In genomic region chr12:104908024-104908781, GRCm38 (mm10) we compare ENCODE assay signal across 15 mouse cellular contexts. TPM values are rescaled to one million over a fixed set of nuclear protein-coding genes. Genes with fewer than 3 reads are reported as not detected.
DNase-seq lines count a peak whose midpoint lies in the region; ATAC-seq and TF ChIP-seq lines count a peak whose summit lies in the region.
"Had no signal": no experiment of that assay in that cellular context is flagged by ENCODE, and none has a peak within 500 bp of the region (broad histone marks: within the 10 kb centered on the region; RNA-seq: fewer than 3 reads in every experiment).

No protein-coding gene starts in this region.

- H3K9ac ChIP-seq in forebrain, embryonic 12.5 days = no peak overlapping the region
- H3K9ac ChIP-seq in forebrain, embryonic 15.5 days (replicated peaks) = no peak overlapping the region
- no peak overlapping the region for H3K9ac ChIP-seq in MEL (ENCODE audit: control insufficient read depth, low read depth, low read length, poor library complexity, severe bottlenecking)
- no peak overlapping the region for H3K9ac ChIP-seq in embryonic facial prominence, embryonic 11.5 days (replicated peaks; ENCODE audit: low read length)
- H3K9ac ChIP-seq: liver, embryonic 15.5 days had no signal

- 0 out of 2 replicates have a peak overlapping the region, but pooled peaks have one; percentile 25 for H3K27ac ChIP-seq in forebrain, embryonic 12.5 days
- H3K27ac ChIP-seq in forebrain, embryonic 15.5 days (replicated peaks) = no peak overlapping the region
- H3K27ac ChIP-seq in MEL (ENCODE audit: control insufficient read depth, low read depth, low read length) = no peak overlapping the region
- H3K27ac ChIP-seq in embryonic facial prominence, embryonic 11.5 days (replicated peaks; ENCODE audit: low read depth, low read length) = peak overlapping the region; percentile 62
- H3K27ac ChIP-seq: heart, embryonic 10.5 days; liver, embryonic 15.5 days had no signal

- H3K27me3 ChIP-seq in forebrain, embryonic 12.5 days = peaks cover 45% of the 10 kb centered on the region
- H3K27me3 ChIP-seq in forebrain, embryonic 15.5 days = no peaks in the 10 kb centered on the region
- H3K27me3 ChIP-seq in MEL (ENCODE audit: control insufficient read depth in 1 of 2, insufficient read depth in 2 of 2, low read length in 2 of 2) = no peaks in the 10 kb centered on the region
- H3K27me3 ChIP-seq in embryonic facial prominence, embryonic 11.5 days (ENCODE audit: control insufficient read depth, insufficient read depth, low read length) = no peaks in the 10 kb centered on the region
- H3K27me3 ChIP-seq: liver, embryonic 15.5 days had no signal

- no peaks in the 10 kb centered on the region for H3K79me2 ChIP-seq in MEL (ENCODE audit: control insufficient read depth, insufficient read depth, low read length, poor library complexity)

- 0 out of 2 replicates have a peak, but pooled peaks have one; percentile 17 for ATAC-seq in forebrain, embryonic 12.5 days (ENCODE audit: low FRiP score)
- ATAC-seq in forebrain, embryonic 15.5 days (replicated peaks) = no peak
- no peak for ATAC-seq in embryonic facial prominence, embryonic 11.5 days (replicated peaks; ENCODE audit: insufficient number of reproducible peaks, low FRiP score, low TSS enrichment, low read depth)
- ATAC-seq in megakaryocyte progenitor cell, adult 5-6 weeks (replicated peaks; ENCODE audit: poor library complexity) = peak; percentile 70
- ATAC-seq: hindbrain, embryonic 16.5 days had no signal

- no peak for TF ChIP-seq CTCF in MEL (IDR thresholded peaks at IDR 0.05 in 2 of 3, conservative IDR thresholded peaks at IDR 0.05 in 1 of 3; ENCODE audit: control insufficient read depth in 1 of 3, insufficient read depth in 1 of 3, low read depth in 2 of 3, low read length in 3 of 3, poor library complexity in 1 of 3, severe bottlenecking in 1 of 3)

- H3K36me3 ChIP-seq in forebrain, embryonic 12.5 days (replicated peaks) = no peaks in the 10 kb centered on the region
- H3K36me3 ChIP-seq in forebrain, embryonic 15.5 days = no peaks in the 10 kb centered on the region
- no peaks in the 10 kb centered on the region for H3K36me3 ChIP-seq in MEL (ENCODE audit: control insufficient read depth in 1 of 2, insufficient read depth in 2 of 2, low read length in 2 of 2)
- H3K36me3 ChIP-seq in embryonic facial prominence, embryonic 11.5 days (replicated peaks; ENCODE audit: control insufficient read depth, insufficient read depth, low read depth, low read length) = no peaks in the 10 kb centered on the region
- H3K36me3 ChIP-seq: heart, embryonic 10.5 days; liver, embryonic 15.5 days had no signal

- no peaks in the 10 kb centered on the region for H3K9me3 ChIP-seq in forebrain, embryonic 12.5 days
- no peaks in the 10 kb centered on the region for H3K9me3 ChIP-seq in forebrain, embryonic 15.5 days
- no peaks in the 10 kb centered on the region for H3K9me3 ChIP-seq in MEL (replicated peaks; ENCODE audit: insufficient read depth, low read length)
- no peaks in the 10 kb centered on the region for H3K9me3 ChIP-seq in embryonic facial prominence, embryonic 11.5 days (replicated peaks; ENCODE audit: control insufficient read depth, low read length)
- H3K9me3 ChIP-seq: heart, embryonic 10.5 days; liver, embryonic 15.5 days had no signal

- TF ChIP-seq POLR2A in MEL (IDR thresholded peaks at IDR 0.05; ENCODE audit: control insufficient read depth in 1 of 2, insufficient read depth in 1 of 2, low read depth in 1 of 2, low read length in 2 of 2, poor library complexity in 1 of 2) = no peak

- peaks cover 32% of the 10 kb centered on the region for H3K4me1 ChIP-seq in forebrain, embryonic 12.5 days
- H3K4me1 ChIP-seq in forebrain, embryonic 15.5 days = peaks cover 10% of the 10 kb centered on the region; the same call in 1 of the 2 replicates
- no peaks in the 10 kb centered on the region for H3K4me1 ChIP-seq in MEL (ENCODE audit: control insufficient read depth in 1 of 2, insufficient read depth in 2 of 2, low read length in 2 of 2)
- peaks cover 14% of the 10 kb centered on the region for H3K4me1 ChIP-seq in embryonic facial prominence, embryonic 11.5 days (ENCODE audit: control insufficient read depth, insufficient read depth, low read length)
- H3K4me1 ChIP-seq: liver, embryonic 15.5 days had no signal

- DNase-seq in MEL (ENCODE audit: low read depth, low spot score) = peak; percentile 53
- DNase-seq in embryonic facial prominence, embryonic 11.5 days (ENCODE audit: low spot score) = peak; percentile 73
- DNase-seq in gastrocnemius, adult 18-20 months (ENCODE audit: low spot score) = no peak
- no peak for DNase-seq in right cerebral cortex, postnatal 10 days (ENCODE audit: low spot score in 2 of 2)
- no peak for DNase-seq in ovary, postnatal 36 days (ENCODE audit: low spot score)
- DNase-seq: cerebellum, postnatal 36 days; kidney, postnatal 10 days; layer of hippocampus, postnatal 36 days; lung, postnatal 36 days had no signal

- no peak overlapping the region for H3K4me3 ChIP-seq in forebrain, embryonic 12.5 days (replicated peaks)
- H3K4me3 ChIP-seq in forebrain, embryonic 15.5 days = no peak overlapping the region
- H3K4me3 ChIP-seq in MEL (ENCODE audit: control insufficient read depth in 1 of 2, insufficient read depth in 1 of 2, low read depth in 2 of 2, low read length in 2 of 2) = no peak overlapping the region
- no peak overlapping the region for H3K4me3 ChIP-seq in embryonic facial prominence, embryonic 11.5 days (ENCODE audit: low read depth, low read length)
- H3K4me3 ChIP-seq: heart, embryonic 10.5 days; liver, embryonic 15.5 days had no signal

- H3K4me2 ChIP-seq in forebrain, embryonic 12.5 days = no peak overlapping the region
- H3K4me2 ChIP-seq in forebrain, embryonic 15.5 days (replicated peaks) = no peak overlapping the region
- no peak overlapping the region for H3K4me2 ChIP-seq in embryonic facial prominence, embryonic 11.5 days (ENCODE audit: low read depth, low read length)
- H3K4me2 ChIP-seq: liver, embryonic 15.5 days had no signal

- 5% methylated on average over 15 of the region's 15 CpGs for WGBS in forebrain, embryonic 12.5 days
- 6% methylated on average over 15 of the region's 15 CpGs for WGBS in forebrain, embryonic 15.5 days
- WGBS in embryonic facial prominence, embryonic 11.5 days = 4% methylated on average over 15 of the region's 15 CpGs

- no peak for TF ChIP-seq EP300 in MEL (IDR thresholded peaks at IDR 0.05; ENCODE audit: low read depth in 1 of 2, low read length in 2 of 2)

- TF ChIP-seq RAD21 in MEL (IDR thresholded peaks at IDR 0.05; ENCODE audit: low read depth, low read length) = no peak

TF ChIP-seq in MEL, 35 proteins besides CTCF, POLR2A, EP300 and RAD21:
- TF ChIP-seq TBP (IDR thresholded peaks at IDR 0.05; ENCODE audit: low read depth, low read length) = peak; percentile 62; the same call in 1 of the 2 replicates
- TF ChIP-seq ETS1 (IDR thresholded peaks at IDR 0.05; ENCODE audit: low read depth, low read length) = peak; percentile 40; the same call in 1 of the 2 replicates
- TF ChIP-seq GATA1 (IDR thresholded peaks at IDR 0.05; ENCODE audit: low read depth, low read length) = 0 out of 2 replicates have a peak, but pooled peaks have one; percentile 37
- TF ChIP-seq BHLHE40 (IDR thresholded peaks at IDR 0.05; ENCODE audit: borderline replicate concordance, low read depth, low read length) = no peak

RNA-seq across cellular contexts. Expression of gene Clmn, which starts 43.3 kb away (rescaled TPM):
- polyA plus RNA-seq in forebrain, embryonic 12.5 days (2016; fragmentation: Nextera tagmentation; extraction: Ambion mirVana) = 2.6 and 2.8 TPM in 2 replicates
- polyA plus RNA-seq in forebrain, embryonic 15.5 days (2015; fragmentation: Nextera tagmentation; extraction: Ambion mirVana) = 1.0 and 1.2 TPM in 2 replicates
- total RNA-seq in MEL (2012; rRNA removed) = 0.07 TPM in 1 of 2 replicates, not detected in the other
- not detected for polyA plus RNA-seq in MEL (2012; ENCODE audit: insufficient read depth in 1 of 2, insufficient read length in 2 of 2, low read depth in 1 of 2, low replicate concordance in 2 of 2, missing spikeins in 1 of 2)
- 3.8 and 4.1 TPM in 2 replicates for polyA plus RNA-seq in embryonic facial prominence, embryonic 11.5 days (2014; fragmentation: Nextera tagmentation; extraction: Ambion mirVana)
- total RNA-seq in megakaryocyte progenitor cell, adult 5-6 weeks (2015) = 0.10 TPM in 1 of 2 replicates, not detected in the other
- not detected in 2 replicates for total RNA-seq in megakaryocyte progenitor cell, adult 5-6 weeks (2017)
- 1 to 10 TPM; 1.6 to 2.4 TPM for total RNA-seq in gastrocnemius, adult 18-20 months (2021)

Comparison
In these comparisons a context has a peak if more than half of its experiments do, and no peak if none do; other contexts are left out.
1. ATAC-seq: peak in forebrain, embryonic 12.5 days (single experiment) and megakaryocyte progenitor cell, adult 5-6 weeks (single experiment); none in forebrain, embryonic 15.5 days (single experiment) and embryonic facial prominence, embryonic 11.5 days (single experiment).
2. H3K27ac ChIP-seq: peak in forebrain, embryonic 12.5 days (single experiment) and embryonic facial prominence, embryonic 11.5 days (single experiment); none in forebrain, embryonic 15.5 days (single experiment) and MEL (single experiment).
3. DNase-seq: peak in MEL (single experiment) and embryonic facial prominence, embryonic 11.5 days (single experiment); none in gastrocnemius, adult 18-20 months (single experiment), right cerebral cortex, postnatal 10 days (0 of 2) and ovary, postnatal 36 days (single experiment).